9 mouse cellular contexts compared by ENCODE assay signal in the genomic region with DNA sequence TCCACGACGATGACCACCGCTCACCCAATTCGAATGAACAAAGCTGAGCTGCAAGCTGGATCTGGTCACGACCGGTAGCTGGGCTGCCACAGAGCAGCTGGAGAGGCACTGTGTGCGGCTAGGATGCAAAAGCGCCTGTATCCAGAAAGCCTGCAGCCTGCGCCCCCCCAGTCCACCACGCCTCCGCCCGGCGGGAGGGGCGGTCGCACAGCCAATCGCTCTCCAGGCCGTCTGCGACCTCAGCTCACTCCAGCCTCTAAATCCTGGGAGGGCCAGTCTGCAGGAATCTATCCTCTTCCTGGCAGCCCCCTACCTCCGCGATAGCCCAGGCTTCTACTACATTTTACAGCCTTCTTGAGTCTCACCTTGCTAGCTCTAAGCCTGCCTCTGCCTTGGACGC. TPM values are rescaled to one million over a fixed set of nuclear protein-coding genes. Genes with fewer than 3 reads are reported as not detected.
DNase-seq lines count a peak whose midpoint lies in the region; ATAC-seq and TF ChIP-seq lines count a peak whose summit lies in the region.
"Had no signal": no experiment of that assay in that cellular context is flagged by ENCODE, and none has a peak within 500 bp of the region (broad histone marks: within the 10 kb centered on the region; RNA-seq: fewer than 3 reads in every experiment).

Gene Dkk3, minus strand, starts transcription at position 116 of the 400 bp plus-strand sequence.

- peak; percentile 36 to 58 for DNase-seq in cerebellum, postnatal 10 days
- no peak for DNase-seq in cerebellum, adult 9-10 months
- DNase-seq in adrenal gland, adult 18-20 months (ENCODE audit: low spot score in 2 of 2), result no peak
- no peak for DNase-seq in intestine, embryonic 14.5 days (ENCODE audit: low spot score)
- peak; percentile 36 for DNase-seq in limb, embryonic 14.5 days (ENCODE audit: low spot score)
- no peak for DNase-seq in c-Kit-positive CD71-positive TER-119-positive erythroid progenitor cells, embryonic 14.5 days (ENCODE audit: low spot score)

- H3K4me2 ChIP-seq in forebrain, embryonic 16.5 days (ENCODE audit: low read length), result peak within 1 kb of the TSS; percentile 55
- peak within 1 kb of the TSS; percentile 42 for H3K4me2 ChIP-seq in intestine, embryonic 14.5 days (ENCODE audit: low read length)
- H3K4me2 ChIP-seq in limb, embryonic 14.5 days (replicated peaks; ENCODE audit: low read depth, low read length, severe bottlenecking), result peak within 1 kb of the TSS; percentile 65
- H3K4me2 ChIP-seq in neural tube, embryonic 13.5 days, result peak within 1 kb of the TSS; percentile 63

- no peak for TF ChIP-seq POLR2A in limb, embryonic 14.5 days (IDR thresholded peaks at IDR 0.05; ENCODE audit: borderline replicate concordance, extremely low read depth, insufficient read depth, insufficient read length)

- H3K4me3 ChIP-seq in forebrain, embryonic 16.5 days (replicated peaks; ENCODE audit: low read length), result peak within 1 kb of the TSS; percentile 52
- H3K4me3 ChIP-seq in intestine, embryonic 14.5 days (ENCODE audit: low read depth, low read length), result peak within 1 kb of the TSS; percentile 56
- peak within 1 kb of the TSS; percentile 54 for H3K4me3 ChIP-seq in limb, embryonic 14.5 days (replicated peaks; ENCODE audit: low read length)
- peak within 1 kb of the TSS; percentile 47 for H3K4me3 ChIP-seq in neural tube, embryonic 13.5 days
- H3K4me3 ChIP-seq: erythroblast, embryonic 14.5 days had no signal

- peak within 1 kb of the TSS; percentile 62 for H3K9ac ChIP-seq in forebrain, embryonic 16.5 days (replicated peaks; ENCODE audit: low read depth, low read length)
- peak within 1 kb of the TSS; percentile 61 for H3K9ac ChIP-seq in intestine, embryonic 14.5 days (ENCODE audit: low read length)
- H3K9ac ChIP-seq in limb, embryonic 14.5 days (ENCODE audit: low read depth, low read length, severe bottlenecking), result peak within 1 kb of the TSS; percentile 64
- H3K9ac ChIP-seq in neural tube, embryonic 13.5 days, result peak within 1 kb of the TSS; percentile 71

- peaks cover 17% of the 10 kb centered on the region for H3K4me1 ChIP-seq in forebrain, embryonic 16.5 days (replicated peaks; ENCODE audit: control insufficient read depth, insufficient read depth, low read length)
- H3K4me1 ChIP-seq in intestine, embryonic 14.5 days (replicated peaks; ENCODE audit: control insufficient read depth, insufficient read depth, low read length), result peaks cover 31% of the 10 kb centered on the region
- peaks cover 39% of the 10 kb centered on the region for H3K4me1 ChIP-seq in limb, embryonic 14.5 days (ENCODE audit: control insufficient read depth, insufficient read depth, low read length)
- peaks cover 28% of the 10 kb centered on the region for H3K4me1 ChIP-seq in neural tube, embryonic 13.5 days (replicated peaks)

- 5% methylated on average over 21 of the region's 21 CpGs for WGBS in forebrain, embryonic 16.5 days
- WGBS in intestine, embryonic 14.5 days, result 3% methylated on average over 21 of the region's 21 CpGs
- WGBS in limb, embryonic 14.5 days, result 2% methylated on average over 20 of the region's 21 CpGs
- WGBS in neural tube, embryonic 13.5 days, result 3% methylated on average over 21 of the region's 21 CpGs

- H3K9me3 ChIP-seq in forebrain, embryonic 16.5 days (ENCODE audit: control insufficient read depth, low read length), result no peaks in the 10 kb centered on the region
- H3K9me3 ChIP-seq in intestine, embryonic 14.5 days (ENCODE audit: control insufficient read depth, low read length), result no peaks in the 10 kb centered on the region
- H3K9me3 ChIP-seq in limb, embryonic 14.5 days (ENCODE audit: control insufficient read depth, low read length), result no peaks in the 10 kb centered on the region
- H3K9me3 ChIP-seq in neural tube, embryonic 13.5 days, result no peaks in the 10 kb centered on the region

- no peaks in the 10 kb centered on the region for H3K36me3 ChIP-seq in forebrain, embryonic 16.5 days (ENCODE audit: control insufficient read depth, insufficient read depth)
- H3K36me3 ChIP-seq in intestine, embryonic 14.5 days (ENCODE audit: control insufficient read depth, insufficient read depth, low read length), result no peaks in the 10 kb centered on the region
- H3K36me3 ChIP-seq in limb, embryonic 14.5 days (ENCODE audit: control insufficient read depth, insufficient read depth, low read length), result no peaks in the 10 kb centered on the region
- H3K36me3 ChIP-seq in neural tube, embryonic 13.5 days, result no peaks in the 10 kb centered on the region

- no peak within 1 kb of the TSS for H3K27ac ChIP-seq in forebrain, embryonic 16.5 days (ENCODE audit: low read length)
- H3K27ac ChIP-seq in intestine, embryonic 14.5 days (ENCODE audit: low read depth), result peak within 1 kb of the TSS; percentile 80
- H3K27ac ChIP-seq in limb, embryonic 14.5 days (replicated peaks; ENCODE audit: low read depth, low read length), result peak within 1 kb of the TSS; percentile 39
- H3K27ac ChIP-seq in neural tube, embryonic 13.5 days (replicated peaks), result 0 out of 2 replicates have a peak within 1 kb of the TSS, but pooled peaks have one; percentile 28

- H3K27me3 ChIP-seq in forebrain, embryonic 16.5 days (replicated peaks; ENCODE audit: control insufficient read depth, insufficient read depth, low read length), result no peaks in the 10 kb centered on the region; the same call in 1 of the 2 replicates
- no peaks in the 10 kb centered on the region for H3K27me3 ChIP-seq in intestine, embryonic 14.5 days (replicated peaks; ENCODE audit: control insufficient read depth, insufficient read depth, low read length)
- H3K27me3 ChIP-seq in limb, embryonic 14.5 days (ENCODE audit: control insufficient read depth, insufficient read depth, low read length), result no peaks in the 10 kb centered on the region
- H3K27me3 ChIP-seq in neural tube, embryonic 13.5 days, result peaks cover 16% of the 10 kb centered on the region

- ATAC-seq in forebrain, embryonic 16.5 days, result peak; percentile 60
- peak; percentile 53; the same call in 1 of the 2 replicates for ATAC-seq in intestine, embryonic 14.5 days (replicated peaks; ENCODE audit: low FRiP score, low TSS enrichment, low read depth)
- peak; percentile 35; the same call in 1 of the 2 replicates for ATAC-seq in limb, embryonic 14.5 days (ENCODE audit: low FRiP score, low read depth)
- ATAC-seq in neural tube, embryonic 13.5 days (ENCODE audit: low read depth), result peak; percentile 49

RNA-seq across cellular contexts. Expression of gene Dkk3, which starts in this region (rescaled TPM):
- 10 to 100 TPM; 19.0 to 20.1 TPM for total RNA-seq in adrenal gland, adult 18-20 months (2021)
- polyA plus RNA-seq in forebrain, embryonic 16.5 days (2015; fragmentation: Nextera tagmentation; extraction: Ambion mirVana), result 22.0 and 29.9 TPM in 2 replicates
- polyA plus RNA-seq in intestine, embryonic 14.5 days (2014; fragmentation: Nextera tagmentation; extraction: Ambion mirVana), result 22.9 and 27.4 TPM in 2 replicates
- 37.9 and 39.9 TPM in 2 replicates for polyA plus RNA-seq in limb, embryonic 14.5 days (2012; rRNA removed)
- polyA plus RNA-seq in limb, embryonic 14.5 days (2014; fragmentation: Nextera tagmentation; extraction: Ambion mirVana), result 62.6 and 66.8 TPM in 2 replicates
- 22.5 and 23.2 TPM in 2 replicates for polyA plus RNA-seq in neural tube, embryonic 13.5 days (2015; fragmentation: Nextera tagmentation; extraction: Ambion mirVana)
- polyA plus RNA-seq: erythroblast, embryonic 14.5 days had no signal

Comparison
In these comparisons a context has a peak if more than half of its experiments do, and no peak if none do; other contexts are left out.
1. DNase-seq: peak in cerebellum, postnatal 10 days (2 of 2) and limb, embryonic 14.5 days (single experiment); none in cerebellum, adult 9-10 months (single experiment), adrenal gland, adult 18-20 months (0 of 2), intestine, embryonic 14.5 days (single experiment) and c-Kit-positive CD71-positive TER-119-positive erythroid progenitor cells, embryonic 14.5 days (single experiment).
2. Peak in every context shown above with its lines, with median percentiles within 50 percentile points of each other: ATAC-seq, H3K4me2 ChIP-seq, H3K4me3 ChIP-seq and H3K9ac ChIP-seq.